Mouse (Mus musculus): ENCODE results near the gene Plek. TPM values are rescaled to one million over a fixed set of nuclear protein-coding genes. Genes with fewer than 3 reads are reported as not detected.

Plek gene
- polyA plus RNA-seq, 1 experiment from 2014 or later: 5.5 TPM

DNA sequence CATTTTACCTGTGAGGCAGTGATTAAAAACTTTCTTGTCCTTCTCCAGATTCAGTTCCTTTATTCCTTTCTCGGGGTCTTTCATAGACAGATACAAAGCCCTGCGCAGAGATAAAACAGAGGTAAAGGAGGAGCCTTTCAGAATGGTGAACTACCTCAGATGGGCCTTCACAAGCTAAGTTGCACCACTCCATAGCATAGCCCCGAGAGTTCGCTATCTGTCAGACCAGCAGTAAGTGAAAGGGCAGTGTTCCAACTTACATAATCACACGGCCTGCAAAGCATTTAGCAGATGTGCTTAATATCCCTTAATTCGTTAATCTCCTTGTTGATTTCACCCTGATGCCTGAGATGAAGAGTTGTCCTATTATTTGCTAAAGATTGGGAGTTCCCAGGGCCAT is 59.3 kb downstream of the Plek start:
- Histone ChIP-seq H3K27ac (replicated peaks) (no peak overlapping the region), H3K4me1 (no peaks in the 10 kb centered on the region), H3K27me3 (ENCODE audit: low read depth, poor library complexity, severe bottlenecking) (no peaks in the 10 kb centered on the region), H3K4me3 (no peak overlapping the region), H3K36me3 (no peaks in the 10 kb centered on the region), H3K9me3 (replicated peaks) (no peaks in the 10 kb centered on the region)
- 89% methylated on average over 6 of the region's 6 CpGs for WGBS
- no peak for DNase-seq (ENCODE audit: low spot score)

DNA sequence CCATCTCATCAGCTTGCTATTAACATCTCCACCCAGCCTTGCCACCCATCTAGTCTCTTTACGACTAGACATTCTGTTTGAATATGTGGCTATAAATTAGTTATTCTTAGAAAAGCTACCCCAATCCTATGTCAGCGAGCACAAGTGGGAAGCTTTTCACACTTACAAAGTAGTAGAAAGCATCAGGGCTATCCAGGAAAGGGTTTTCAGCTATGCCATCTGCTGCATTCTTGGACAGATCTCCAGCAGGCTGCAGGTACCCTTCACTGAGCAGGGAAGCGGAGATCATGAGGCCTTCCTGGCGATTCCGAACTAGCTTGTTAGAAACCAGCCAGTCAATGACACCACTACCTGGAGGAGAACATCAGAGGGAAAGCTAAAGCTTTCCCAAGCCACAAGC is 62.3 kb downstream of the Plek start:
- H3K36me3 ChIP-seq: no peaks in the 10 kb centered on the region
- WGBS: 88% methylated on average over 5 of the region's 5 CpGs
- DNase-seq (ENCODE audit: low spot score): no peak
- H3K27me3 ChIP-seq (ENCODE audit: low read depth, poor library complexity, severe bottlenecking): no peaks in the 10 kb centered on the region
- H3K9me3 ChIP-seq (replicated peaks): no peaks in the 10 kb centered on the region
- H3K27ac ChIP-seq (replicated peaks): no peak overlapping the region
- no peak overlapping the region for H3K4me3 ChIP-seq
- H3K4me1 ChIP-seq: no peaks in the 10 kb centered on the region

DNA sequence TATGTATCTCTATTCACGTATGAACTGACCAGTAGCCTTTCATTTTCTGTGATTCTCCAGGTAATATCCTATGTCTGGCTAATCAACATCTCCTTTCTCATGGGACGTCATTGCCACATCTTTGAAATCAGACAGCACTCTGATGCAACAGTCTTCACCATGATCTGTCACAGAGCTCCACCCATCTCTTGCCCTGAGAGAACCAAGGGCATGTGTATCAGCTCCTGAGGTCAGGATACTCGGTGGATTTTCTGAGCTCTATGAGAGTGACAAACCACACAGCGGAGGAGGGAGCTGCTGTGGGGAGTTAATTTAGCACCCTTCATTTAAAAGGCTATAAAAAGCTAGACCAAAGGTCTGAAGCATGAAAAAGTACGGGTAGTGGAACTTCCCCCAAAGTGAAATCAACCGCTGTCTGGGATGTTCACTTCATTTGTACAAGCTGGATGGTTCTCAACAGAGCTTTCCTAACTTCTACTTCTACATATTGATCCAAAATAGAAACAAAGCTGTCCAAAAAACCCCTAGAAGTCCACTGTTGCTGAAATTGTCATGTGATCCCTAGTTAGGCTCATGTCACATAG is 64.3 kb downstream of the Plek start:
- Histone ChIP-seq H3K27ac (replicated peaks) (no peak overlapping the region), H3K4me1 (no peaks in the 10 kb centered on the region), H3K9me3 (replicated peaks) (no peaks in the 10 kb centered on the region), H3K36me3 (no peaks in the 10 kb centered on the region), H3K4me3 (no peak overlapping the region), H3K27me3 (ENCODE audit: low read depth, poor library complexity, severe bottlenecking) (no peaks in the 10 kb centered on the region)
- 88% methylated on average over 6 of the region's 6 CpGs for WGBS
- no peak for DNase-seq (ENCODE audit: low spot score)

DNA sequence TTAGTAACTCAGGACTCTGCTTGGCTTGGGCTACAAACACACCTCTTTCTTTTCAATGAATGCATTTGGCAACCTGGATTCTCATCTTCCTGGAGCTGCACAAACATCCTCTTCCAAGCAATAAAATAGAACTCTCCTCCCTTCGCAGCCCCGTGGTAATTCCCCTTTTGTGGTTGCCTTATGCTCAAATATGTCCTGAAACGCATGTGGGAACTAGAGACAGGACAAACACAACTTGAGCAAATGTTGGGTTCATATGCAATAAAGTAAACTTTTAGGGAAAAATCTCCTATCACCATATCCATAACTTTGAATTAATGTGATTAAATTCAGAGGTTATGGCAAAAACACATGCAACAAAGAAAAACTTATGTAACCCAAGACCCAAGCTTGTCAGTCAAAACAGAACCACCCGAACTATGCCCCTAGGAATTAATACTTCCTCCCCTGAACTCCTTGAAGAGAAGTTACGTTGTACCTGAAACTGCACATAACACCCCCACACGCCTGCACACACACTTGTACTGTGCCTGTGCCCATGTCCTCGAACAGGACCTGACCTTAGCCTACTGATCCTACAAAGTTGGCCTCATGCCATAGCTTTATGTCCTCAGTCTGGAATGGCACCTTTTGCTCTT is 65.5 kb downstream of the Plek start:
- H3K27ac ChIP-seq (replicated peaks): no peak overlapping the region
- H3K4me1 ChIP-seq: no peaks in the 10 kb centered on the region
- WGBS: 88% methylated on average over 7 of the region's 7 CpGs
- DNase-seq (ENCODE audit: low spot score): no peak
- H3K36me3 ChIP-seq: no peaks in the 10 kb centered on the region
- H3K27me3 ChIP-seq (ENCODE audit: low read depth, poor library complexity, severe bottlenecking): no peaks in the 10 kb centered on the region
- H3K9me3 ChIP-seq (replicated peaks): no peaks in the 10 kb centered on the region
- H3K4me3 ChIP-seq: no peak overlapping the region

DNA sequence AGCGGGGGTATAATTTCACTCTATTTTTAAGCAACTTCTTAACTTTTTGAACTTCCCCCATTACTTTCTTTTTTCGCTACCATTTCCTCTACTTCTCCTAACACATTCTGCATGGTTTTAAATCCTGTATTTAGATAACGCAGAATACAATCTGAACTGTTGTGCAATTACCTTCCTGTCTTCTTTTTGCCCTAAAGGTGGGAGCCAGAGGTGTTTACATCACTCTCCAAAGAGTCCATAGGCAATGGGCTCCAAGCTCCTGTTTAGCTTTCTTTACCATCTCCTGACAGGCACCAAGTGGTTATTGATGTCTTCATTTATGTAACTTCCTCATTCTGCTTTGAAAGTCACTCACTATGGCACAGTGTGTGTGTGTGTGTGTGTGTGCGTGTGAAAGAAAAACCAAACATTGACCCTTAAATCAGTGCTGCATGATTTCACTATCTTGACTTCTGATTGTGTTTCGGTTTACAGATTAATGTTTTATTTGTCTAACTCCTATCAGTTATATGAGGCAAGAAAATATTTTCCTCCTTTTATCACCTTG is 73.9 kb downstream of the Plek start:
- H3K27me3 ChIP-seq (ENCODE audit: low read depth, poor library complexity, severe bottlenecking): no peaks in the 10 kb centered on the region
- WGBS: 90% methylated on average over 5 of the region's 5 CpGs

DNA sequence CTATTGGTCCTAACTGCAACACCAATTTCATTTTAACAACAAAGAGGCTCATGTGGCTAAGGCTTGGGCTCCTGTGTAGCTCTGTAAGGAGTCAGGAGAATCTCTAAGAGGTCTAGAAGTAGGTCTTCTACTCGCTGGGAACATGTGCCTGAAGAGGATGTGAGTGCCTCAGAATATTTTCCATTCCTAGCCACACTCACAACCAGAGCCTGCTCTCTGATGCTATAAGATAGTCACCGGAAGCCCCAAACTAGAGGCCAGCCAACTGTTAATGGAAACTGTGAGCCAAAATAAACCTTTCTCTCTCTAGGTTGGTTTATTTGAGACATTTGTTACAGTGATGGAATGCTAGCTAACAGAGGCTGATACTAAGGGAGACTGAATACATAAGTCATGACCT is 74.6 kb downstream of the Plek start:
- 79% methylated on average over 2 of the region's 2 CpGs for WGBS
- Histone ChIP-seq H3K4me1 (no peaks in the 10 kb centered on the region), H3K36me3 (no peaks in the 10 kb centered on the region), H3K9me3 (replicated peaks) (no peaks in the 10 kb centered on the region), H3K4me3 (no peak overlapping the region), H3K27ac (replicated peaks) (no peak overlapping the region), H3K27me3 (ENCODE audit: low read depth, poor library complexity, severe bottlenecking) (no peaks in the 10 kb centered on the region)
- DNase-seq (ENCODE audit: low spot score): no peak

More for the DNA sequence above, 73.9 kb downstream of the Plek start:
- Histone ChIP-seq H3K4me3 (no peak overlapping the region), H3K27ac (replicated peaks) (no peak overlapping the region), H3K4me1 (no peaks in the 10 kb centered on the region), H3K36me3 (no peaks in the 10 kb centered on the region), H3K9me3 (replicated peaks) (no peaks in the 10 kb centered on the region)
- DNase-seq (ENCODE audit: low spot score): no peak

DNA sequence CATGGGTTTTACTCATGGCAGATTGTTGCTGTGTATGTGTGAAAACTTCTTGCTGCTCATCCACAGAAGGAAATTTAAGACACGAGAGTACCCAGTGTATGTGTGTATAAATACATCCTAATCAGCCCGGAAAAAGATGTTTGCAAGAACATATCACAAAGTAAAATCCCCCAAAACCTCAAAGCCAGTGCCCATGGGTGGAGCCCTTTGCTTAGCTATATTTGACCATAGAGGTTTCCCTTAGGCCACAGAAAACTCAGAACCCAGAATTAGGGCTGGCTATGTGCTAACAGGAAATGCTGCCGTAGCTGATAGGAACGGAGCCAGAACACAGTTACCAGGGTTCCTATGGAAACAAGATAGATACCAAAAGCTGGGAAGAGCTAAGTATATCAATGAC is 75.2 kb downstream of the Plek start:
- no peaks in the 10 kb centered on the region for H3K9me3 ChIP-seq (replicated peaks)
- WGBS: 86% methylated on average over 4 of the region's 4 CpGs
- no peaks in the 10 kb centered on the region for H3K4me1 ChIP-seq

DNA sequence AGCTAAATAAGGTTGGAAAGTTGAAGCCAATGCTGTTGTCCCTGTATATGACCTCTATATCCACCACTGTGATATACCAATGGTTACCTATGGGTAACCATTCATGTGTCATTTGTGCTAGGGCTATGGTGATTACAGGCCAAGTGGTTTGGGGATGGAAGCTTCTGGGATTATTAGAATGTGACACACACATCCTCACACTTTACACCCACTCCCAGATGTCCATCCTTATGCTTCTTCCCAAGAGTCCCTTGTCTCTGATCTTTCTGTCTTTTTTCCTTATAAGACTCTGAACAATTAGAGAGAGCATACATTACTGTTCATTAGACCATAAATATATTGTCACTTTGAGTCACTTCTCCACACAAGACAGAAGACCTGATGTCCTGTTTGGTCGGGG is 79.1 kb downstream of the Plek start:
- H3K27me3 ChIP-seq (ENCODE audit: low read depth, poor library complexity, severe bottlenecking): no peaks in the 10 kb centered on the region
- H3K4me3 ChIP-seq: no peak overlapping the region
- no peaks in the 10 kb centered on the region for H3K36me3 ChIP-seq
- H3K9me3 ChIP-seq (replicated peaks): no peaks in the 10 kb centered on the region
- H3K27ac ChIP-seq (replicated peaks): no peak overlapping the region
- no peaks in the 10 kb centered on the region for H3K4me1 ChIP-seq
- WGBS: 84% methylated on average over 1 of the region's 1 CpGs
- DNase-seq (ENCODE audit: low spot score): no peak

More for the DNA sequence above, 75.2 kb downstream of the Plek start:
- no peak overlapping the region for H3K4me3 ChIP-seq
- H3K36me3 ChIP-seq: no peaks in the 10 kb centered on the region
- DNase-seq (ENCODE audit: low spot score): no peak
- H3K27ac ChIP-seq (replicated peaks): no peak overlapping the region
- no peaks in the 10 kb centered on the region for H3K27me3 ChIP-seq (ENCODE audit: low read depth, poor library complexity, severe bottlenecking)

DNA sequence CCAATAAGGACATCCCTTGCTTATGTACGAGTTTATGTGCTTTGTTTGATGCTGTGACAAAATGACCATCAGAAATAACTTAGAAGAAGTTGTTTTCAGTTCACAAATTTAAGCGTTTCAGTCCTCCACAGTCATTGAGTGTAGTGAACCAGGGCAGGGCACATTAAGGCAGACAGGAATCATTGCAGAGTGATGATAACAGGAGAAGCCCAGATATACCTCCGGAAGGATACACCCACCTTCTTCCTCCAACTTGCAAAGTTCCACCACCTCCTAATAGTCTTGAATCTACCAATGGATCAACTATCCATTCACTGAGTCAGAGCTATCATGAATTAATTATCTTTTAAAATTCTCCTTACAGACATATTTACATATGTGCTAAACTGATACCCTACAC is 80.2 kb downstream of the Plek start:
- Histone ChIP-seq H3K9me3 (replicated peaks) (no peaks in the 10 kb centered on the region), H3K4me1 (no peaks in the 10 kb centered on the region), H3K27me3 (ENCODE audit: low read depth, poor library complexity, severe bottlenecking) (no peaks in the 10 kb centered on the region), H3K36me3 (no peaks in the 10 kb centered on the region), H3K27ac (replicated peaks) (no peak overlapping the region), H3K4me3 (no peak overlapping the region)
- 85% methylated on average over 3 of the region's 3 CpGs for WGBS
- no peak for DNase-seq (ENCODE audit: low spot score)

DNA sequence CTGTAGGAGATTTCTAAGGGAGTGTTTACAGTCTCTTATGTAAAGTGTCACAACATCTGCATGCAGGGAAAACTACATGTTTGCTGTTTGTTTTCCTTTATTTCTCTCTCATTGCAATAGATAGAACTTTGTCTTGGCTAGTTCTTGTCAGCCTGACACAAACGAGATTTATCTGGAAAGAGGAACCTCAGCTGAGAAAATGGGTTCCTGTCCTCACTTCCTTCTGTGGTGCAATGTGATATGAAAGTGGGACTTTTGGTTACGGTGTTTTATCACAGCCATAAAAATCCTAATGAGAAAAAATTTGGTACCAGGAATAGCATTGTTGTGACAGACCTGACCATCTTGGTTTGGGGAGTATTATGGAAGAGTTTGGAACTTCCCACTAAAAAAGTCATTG is 82.5 kb downstream of the Plek start:
- 80% methylated on average over 2 of the region's 2 CpGs for WGBS
- no peak for DNase-seq (ENCODE audit: low spot score)
- H3K36me3 ChIP-seq: no peaks in the 10 kb centered on the region
- no peaks in the 10 kb centered on the region for H3K9me3 ChIP-seq (replicated peaks)
- no peaks in the 10 kb centered on the region for H3K4me1 ChIP-seq
- no peaks in the 10 kb centered on the region for H3K27me3 ChIP-seq (ENCODE audit: low read depth, poor library complexity, severe bottlenecking)
- no peak overlapping the region for H3K27ac ChIP-seq (replicated peaks)
- no peak overlapping the region for H3K4me3 ChIP-seq

DNA sequence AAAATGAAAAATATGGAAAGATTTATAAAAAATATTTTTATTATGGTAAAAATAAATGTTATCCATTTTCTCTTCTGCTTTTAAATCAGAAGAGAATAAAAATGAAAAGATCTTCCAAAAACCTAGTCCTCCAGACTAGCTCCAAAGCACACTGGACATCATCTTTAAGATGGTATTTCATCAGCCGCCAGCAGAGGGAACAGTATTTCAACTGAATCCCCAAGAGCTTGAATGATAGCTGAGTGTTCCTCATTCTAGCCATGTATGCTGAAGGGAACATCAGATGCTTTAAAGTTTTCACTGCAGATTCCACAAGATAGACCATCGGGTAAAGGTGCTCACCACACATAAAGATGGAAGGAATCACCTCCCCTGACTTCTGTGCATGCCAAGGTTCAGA is 84.4 kb downstream of the Plek start:
- Histone ChIP-seq H3K36me3 (no peaks in the 10 kb centered on the region), H3K9me3 (replicated peaks) (no peaks in the 10 kb centered on the region), H3K4me3 (no peak overlapping the region), H3K4me1 (no peaks in the 10 kb centered on the region), H3K27me3 (ENCODE audit: low read depth, poor library complexity, severe bottlenecking) (no peaks in the 10 kb centered on the region), H3K27ac (replicated peaks) (no peak overlapping the region)
- 46% methylated on average over 2 of the region's 2 CpGs for WGBS
- DNase-seq (ENCODE audit: low spot score): no peak

DNA sequence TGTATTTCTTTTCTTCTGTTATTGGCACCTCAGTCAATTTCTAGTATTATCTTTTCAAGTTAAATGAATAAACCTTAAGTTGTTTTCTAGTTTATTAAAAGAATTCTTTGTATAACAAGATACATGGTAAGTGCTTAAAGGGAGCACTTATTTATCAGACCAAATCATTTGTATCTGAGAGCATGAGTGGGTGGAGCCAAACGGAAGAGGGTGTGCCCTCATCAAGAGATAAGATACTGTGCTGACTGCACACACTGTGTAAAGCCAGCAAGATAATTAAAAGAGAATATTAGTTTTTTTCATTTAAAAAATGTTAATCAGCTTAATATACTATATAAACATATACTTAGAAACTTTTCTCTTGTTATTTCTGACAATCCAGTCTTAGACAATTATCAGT is 93.7 kb downstream of the Plek start:
- DNase-seq (ENCODE audit: low spot score): no peak
- 94% methylated on average over 1 of the region's 1 CpGs for WGBS
- Histone ChIP-seq H3K4me1 (no peaks in the 10 kb centered on the region), H3K27ac (replicated peaks) (no peak overlapping the region), H3K27me3 (ENCODE audit: low read depth, poor library complexity, severe bottlenecking) (no peaks in the 10 kb centered on the region), H3K9me3 (replicated peaks) (no peaks in the 10 kb centered on the region), H3K4me3 (no peak overlapping the region), H3K36me3 (peaks cover 21% of the 10 kb centered on the region)

DNA sequence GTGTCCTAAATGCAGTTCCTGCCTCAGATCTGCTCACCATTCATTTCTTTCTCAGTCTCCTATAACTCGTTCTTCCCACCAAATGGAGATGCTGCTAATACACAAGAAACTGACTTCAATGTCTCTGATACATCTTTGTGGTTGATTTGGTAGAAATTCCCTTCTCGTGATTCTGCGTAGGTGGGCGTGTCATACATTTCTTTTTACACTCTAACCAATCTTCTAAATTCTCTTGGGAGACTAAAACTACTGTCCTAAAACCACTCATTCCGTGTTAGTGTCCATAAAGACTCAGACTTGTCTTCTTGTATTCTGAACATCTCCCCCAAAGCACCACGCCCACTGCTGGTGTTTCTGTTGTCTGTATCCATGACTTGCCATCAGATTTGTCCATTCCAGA is 95.2 kb downstream of the Plek start:
- peaks cover 6% of the 10 kb centered on the region for H3K4me1 ChIP-seq

More for the DNA sequence above, 95.2 kb downstream of the Plek start:
- H3K4me3 ChIP-seq: no peak overlapping the region
- peaks cover 27% of the 10 kb centered on the region for H3K36me3 ChIP-seq
- no peaks in the 10 kb centered on the region for H3K27me3 ChIP-seq (ENCODE audit: low read depth, poor library complexity, severe bottlenecking)
- no peaks in the 10 kb centered on the region for H3K9me3 ChIP-seq (replicated peaks)
- no peak overlapping the region for H3K27ac ChIP-seq (replicated peaks)
- DNase-seq (ENCODE audit: low spot score): no peak
- 91% methylated on average over 6 of the region's 6 CpGs for WGBS
